In the genomic region with DNA sequence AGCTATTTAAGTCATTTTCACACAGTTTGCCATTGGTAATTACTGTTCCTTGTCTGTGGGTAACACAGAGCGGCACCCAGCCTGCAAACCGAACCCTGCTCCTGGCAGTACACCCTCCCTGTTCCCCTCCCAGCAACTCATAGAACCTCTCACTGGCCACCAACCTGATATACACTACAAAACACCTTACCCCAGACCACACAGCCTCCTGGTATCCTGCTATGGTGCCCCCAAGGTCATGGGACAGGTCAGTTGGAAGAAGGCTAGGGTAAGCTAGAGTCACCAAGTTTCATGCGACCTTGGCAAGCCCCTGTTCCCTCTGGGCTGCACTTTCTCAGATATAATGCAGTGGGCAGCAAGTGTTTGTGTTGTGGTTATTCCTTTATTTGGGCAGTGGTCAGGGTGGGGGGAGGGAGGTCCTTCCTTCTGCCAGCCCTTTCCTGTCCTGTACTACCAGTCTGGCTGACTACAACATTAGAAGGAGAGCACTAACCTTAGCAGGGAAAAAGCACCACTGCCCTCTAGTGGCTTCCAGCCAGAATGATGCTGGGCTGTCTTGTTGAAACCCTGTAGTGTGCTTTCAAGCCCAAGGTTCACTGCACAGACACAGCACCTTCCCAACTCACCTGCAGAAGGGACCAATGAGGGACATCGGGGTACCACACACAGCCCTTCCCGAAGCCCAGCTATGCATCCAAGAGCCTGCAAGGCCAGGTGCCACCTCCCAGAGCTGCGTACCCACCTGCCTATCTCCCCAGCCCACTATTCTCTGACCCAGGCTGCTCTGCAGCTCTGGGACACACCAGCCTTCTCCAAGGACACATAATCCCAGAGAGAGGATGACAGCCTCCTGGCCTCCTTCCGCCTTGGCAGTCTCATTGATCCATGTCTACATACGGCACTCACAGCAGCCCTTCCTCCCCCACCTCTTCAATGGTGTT, we compare ENCODE assay signal across 9 mouse cellular contexts. TPM values are rescaled to one million over a fixed set of nuclear protein-coding genes. Genes with fewer than 3 reads are reported as not detected.
DNase-seq lines count a peak whose midpoint lies in the region; ATAC-seq lines count a peak whose summit lies in the region.
"Had no signal": no experiment of that assay in that cellular context is flagged by ENCODE, and none has a peak within 500 bp of the region (broad histone marks: within the 10 kb centered on the region; RNA-seq: fewer than 3 reads in every experiment).

No protein-coding gene starts in this region.

- WGBS in hindbrain, embryonic 14.5 days, result 64% methylated on average over 8 of the region's 8 CpGs

- DNase-seq in R1 (ENCODE audit: low read depth, low spot score), result peak; percentile 72
- peak; percentile 45 for DNase-seq in cerebellum, adult 9-10 months
- peak; percentile 90 for DNase-seq in hindbrain, embryonic 14.5 days (ENCODE audit: low spot score)
- DNase-seq in layer of hippocampus, postnatal 10 days (ENCODE audit: low spot score in 2 of 2), result peak; percentile 82 to 83
- peak; percentile 41 to 72 for DNase-seq in lung, postnatal 4 days
- DNase-seq in right cerebral cortex, postnatal 4 days, result peak; percentile 77

- peak; percentile 98 for ATAC-seq in frontal cortex, adult (ENCODE audit: low TSS enrichment)
- peak; percentile 90; the same call in 1 of the 2 replicates for ATAC-seq in hindbrain, embryonic 14.5 days (ENCODE audit: low FRiP score)
- no peak for ATAC-seq in CD4-positive, CD25-positive, alpha-beta regulatory T cell, adult 4 months

- H3K36me3 ChIP-seq in hindbrain, embryonic 14.5 days (replicated peaks; ENCODE audit: control insufficient read depth, insufficient read depth), result no peaks in the 10 kb centered on the region
- H3K36me3 ChIP-seq: limb, embryonic 12.5 days had no signal

- no peak overlapping the region for H3K4me3 ChIP-seq in hindbrain, embryonic 14.5 days (replicated peaks; ENCODE audit: low read length)
- H3K4me3 ChIP-seq: limb, embryonic 12.5 days had no signal

- H3K27me3 ChIP-seq in hindbrain, embryonic 14.5 days (ENCODE audit: control insufficient read depth, insufficient read depth, low read length), result no peaks in the 10 kb centered on the region

- H3K4me2 ChIP-seq in hindbrain, embryonic 14.5 days (replicated peaks), result no peak overlapping the region
- H3K4me2 ChIP-seq: limb, embryonic 12.5 days had no signal

- H3K9ac ChIP-seq in hindbrain, embryonic 14.5 days, result no peak overlapping the region
- H3K9ac ChIP-seq: limb, embryonic 12.5 days had no signal

- no peak overlapping the region for H3K27ac ChIP-seq in hindbrain, embryonic 14.5 days
- H3K27ac ChIP-seq: limb, embryonic 12.5 days had no signal

- H3K9me3 ChIP-seq in hindbrain, embryonic 14.5 days (ENCODE audit: control insufficient read depth, low read length), result no peaks in the 10 kb centered on the region
- H3K9me3 ChIP-seq: limb, embryonic 12.5 days had no signal

- no peaks in the 10 kb centered on the region for H3K4me1 ChIP-seq in hindbrain, embryonic 14.5 days (replicated peaks; ENCODE audit: control insufficient read depth, insufficient read depth, low read length)

RNA-seq across cellular contexts. Expression of a gene that starts 17.0 kb away (rescaled TPM):
- polyA plus RNA-seq in hindbrain, embryonic 14.5 days (2014; fragmentation: Nextera tagmentation; extraction: Ambion mirVana), result 0.51 and 1.2 TPM in 2 replicates
- not detected for total RNA-seq in layer of hippocampus, postnatal 10 days (2021)
- polyA plus RNA-seq in CD4-positive, CD25-positive, alpha-beta regulatory T cell, adult 4 months (2017; shearing (Covaris generic)), result not detected

RNA-seq across cellular contexts. Expression of a gene that starts 35.3 kb away (rescaled TPM):
- 39.6 and 45.3 TPM in 2 replicates for polyA plus RNA-seq in hindbrain, embryonic 14.5 days (2014; fragmentation: Nextera tagmentation; extraction: Ambion mirVana)
- 10 to 100 TPM in 1 of 2 experiments, 1 to 10 TPM in 1; 8.0 to 10.7 TPM for total RNA-seq in layer of hippocampus, postnatal 10 days (2021)
- polyA plus RNA-seq in CD4-positive, CD25-positive, alpha-beta regulatory T cell, adult 4 months (2017; shearing (Covaris generic)), result not detected

Comparison
In these comparisons a context has a peak if more than half of its experiments do, and no peak if none do; other contexts are left out.
1. RNA of a gene that starts 35.3 kb away (polyA plus RNA-seq): 39.6 to 45.3 TPM in hindbrain, embryonic 14.5 days; not detected in CD4-positive, CD25-positive, alpha-beta regulatory T cell, adult 4 months; every median in the first group is over 10 times any median in the second.
2. Peak in every context shown above with its lines, with median percentiles within 50 percentile points of each other: DNase-seq.